Mouse (Mus musculus): ENCODE measurements around the gene Dedd.

Gene Dedd

GRCm38 (mm10) chr1:171361106-171362103, 32.5 kb downstream of the Dedd start:
- DNase-seq (ENCODE audit: low spot score): peak; percentile 80

DNA sequence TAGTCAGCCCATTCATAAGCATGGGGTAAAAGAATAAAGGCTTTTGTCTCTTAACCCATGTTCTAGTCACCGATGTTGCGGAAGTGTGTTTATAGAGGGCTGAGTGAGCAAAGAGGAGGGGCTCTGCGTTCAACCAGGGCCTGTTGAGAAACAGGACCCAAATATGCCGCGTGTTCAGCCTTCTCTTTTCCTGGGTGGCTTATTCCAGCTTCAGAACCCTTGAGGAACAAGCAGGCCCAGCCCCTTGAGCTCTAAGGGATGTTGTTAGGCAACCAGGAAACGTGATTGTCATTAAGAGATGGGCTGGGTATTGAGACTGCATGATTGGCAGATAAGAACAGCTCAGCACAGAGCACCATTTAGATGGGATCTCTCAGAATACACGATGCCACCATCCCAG, 37.0 kb downstream of the Dedd start:
- no peak for DNase-seq (ENCODE audit: low spot score)

GRCm38 (mm10) chr1:171369845-171370556, 41.1 kb downstream of the Dedd start, which contains the start of gene Nectin4:
Nectin4 (plus strand) TSS chr1:171370099.
- DNase-seq (ENCODE audit: low spot score): peak; percentile 86

- DNase-seq (ENCODE audit: low spot score): no peak
Observed at GRCm38 (mm10) chr1:171372880-171373279, 43.9 kb downstream of the Dedd start.

DNA sequence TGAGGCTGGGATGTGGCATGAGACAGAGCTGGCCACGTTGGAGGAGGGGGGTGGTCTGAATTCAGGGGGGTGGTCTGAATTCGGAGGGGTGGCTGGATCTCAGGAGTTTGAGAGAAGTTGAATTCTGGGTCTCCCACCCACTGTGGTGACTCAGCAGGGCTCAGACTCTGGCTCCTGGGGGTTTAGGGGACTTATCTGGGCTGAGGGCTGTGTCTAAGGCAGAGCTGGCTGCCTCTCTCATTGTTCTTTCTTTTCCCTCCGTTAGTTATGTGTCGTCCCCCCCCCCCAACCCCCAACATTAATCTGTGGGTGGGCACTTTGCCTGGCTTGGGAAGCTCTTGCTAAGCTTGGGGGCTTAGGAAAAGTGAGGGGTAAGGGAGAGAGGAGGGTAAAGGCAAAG, 45.0 kb downstream of the Dedd start:
- DNase-seq (ENCODE audit: low spot score): no peak

- DNase-seq (ENCODE audit: low spot score): peak; percentile 91
Observed at GRCm38 (mm10) chr1:171375646-171376097, 46.7 kb downstream of the Dedd start.

GRCm38 (mm10) chr1:171378298-171378697, 49.4 kb downstream of the Dedd start:
- no peak for DNase-seq (ENCODE audit: low spot score)

DNA sequence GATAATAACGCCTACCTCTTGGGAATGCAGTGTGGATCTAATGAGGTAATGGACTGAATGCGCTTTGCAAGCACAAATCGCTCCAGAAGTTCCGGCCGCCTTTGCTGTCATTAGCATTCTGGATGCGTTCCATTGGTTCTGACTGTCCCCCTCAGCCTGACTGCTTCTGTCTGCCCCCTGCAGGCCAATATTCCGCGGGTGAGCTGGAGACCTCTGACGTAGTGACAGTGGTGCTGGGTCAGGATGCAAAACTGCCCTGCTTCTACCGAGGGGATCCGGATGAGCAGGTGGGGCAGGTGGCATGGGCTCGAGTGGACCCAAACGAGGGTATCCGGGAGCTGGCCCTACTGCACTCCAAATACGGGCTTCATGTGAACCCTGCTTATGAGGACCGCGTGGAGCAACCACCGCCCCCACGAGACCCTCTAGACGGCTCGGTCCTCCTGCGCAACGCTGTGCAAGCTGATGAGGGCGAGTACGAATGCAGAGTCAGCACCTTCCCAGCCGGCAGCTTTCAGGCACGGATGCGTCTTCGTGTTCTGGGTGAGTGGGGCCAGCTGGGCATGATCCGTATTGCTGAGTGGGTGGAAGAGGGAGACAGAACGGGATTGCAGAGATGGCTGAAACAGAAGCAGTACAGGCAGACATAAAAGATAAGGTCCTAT, 51.1 kb downstream of the Dedd start:
- peak; percentile 77 for DNase-seq (ENCODE audit: low spot score)

DNA sequence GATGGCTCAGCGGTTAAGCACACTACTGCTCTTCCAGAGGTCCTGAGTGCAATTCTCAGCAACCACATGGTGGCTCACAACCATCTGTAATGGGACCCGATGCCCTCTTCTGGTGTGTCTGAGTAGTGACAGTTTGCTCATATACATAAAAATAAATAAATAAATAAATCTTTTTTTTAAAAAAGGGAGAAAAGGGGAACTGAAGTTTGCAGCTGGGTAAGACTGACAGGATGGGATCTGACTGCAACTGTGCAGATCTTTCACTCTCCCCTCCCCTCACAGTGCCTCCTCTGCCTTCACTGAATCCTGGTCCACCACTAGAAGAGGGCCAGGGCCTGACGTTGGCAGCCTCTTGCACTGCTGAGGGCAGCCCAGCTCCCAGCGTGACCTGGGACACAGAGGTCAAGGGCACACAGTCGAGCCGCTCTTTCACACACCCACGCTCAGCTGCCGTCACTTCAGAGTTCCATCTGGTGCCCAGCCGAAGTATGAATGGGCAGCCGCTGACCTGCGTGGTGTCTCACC, 53.2 kb downstream of the Dedd start:
- DNase-seq (ENCODE audit: low spot score): no peak

- peak; percentile 90 for DNase-seq (ENCODE audit: low spot score)
Observed at GRCm38 (mm10) chr1:171384361-171384760, 55.4 kb downstream of the Dedd start.

DNA sequence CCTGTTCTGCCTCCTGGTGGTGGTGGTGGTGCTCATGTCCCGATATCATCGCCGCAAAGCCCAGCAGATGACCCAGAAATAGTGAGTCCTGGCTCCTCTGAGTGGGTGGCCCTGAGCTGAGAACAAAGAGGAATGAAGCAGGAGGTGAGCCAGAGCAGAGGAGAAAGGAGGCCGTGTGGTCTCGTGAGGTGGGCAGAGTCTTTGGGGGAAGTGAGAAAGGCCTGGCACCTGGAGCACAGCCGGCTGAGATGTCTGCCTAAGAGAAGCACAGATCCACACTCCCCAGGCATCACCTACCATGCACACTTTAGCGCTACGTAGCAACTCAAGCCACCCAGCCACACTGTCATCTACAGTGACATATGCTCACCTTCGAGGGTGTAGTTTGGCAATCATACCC, 56.2 kb downstream of the Dedd start:
- DNase-seq (ENCODE audit: low spot score): no peak

GRCm38 (mm10) chr1:171387099-171387498, 58.2 kb downstream of the Dedd start:
- DNase-seq (ENCODE audit: low spot score): no peak

- no peak for DNase-seq (ENCODE audit: low spot score)
Observed at GRCm38 (mm10) chr1:171388376-171389102, 59.6 kb downstream of the Dedd start, which contains the start of gene Arhgap30. Arhgap30 (plus strand) TSS chr1:171388954.

- DNase-seq (ENCODE audit: low spot score): no peak
Observed at GRCm38 (mm10) chr1:171390101-171390500, 61.2 kb downstream of the Dedd start.
